Comparison of ENCODE assay signal across 7 mouse cellular contexts in the genomic region with DNA sequence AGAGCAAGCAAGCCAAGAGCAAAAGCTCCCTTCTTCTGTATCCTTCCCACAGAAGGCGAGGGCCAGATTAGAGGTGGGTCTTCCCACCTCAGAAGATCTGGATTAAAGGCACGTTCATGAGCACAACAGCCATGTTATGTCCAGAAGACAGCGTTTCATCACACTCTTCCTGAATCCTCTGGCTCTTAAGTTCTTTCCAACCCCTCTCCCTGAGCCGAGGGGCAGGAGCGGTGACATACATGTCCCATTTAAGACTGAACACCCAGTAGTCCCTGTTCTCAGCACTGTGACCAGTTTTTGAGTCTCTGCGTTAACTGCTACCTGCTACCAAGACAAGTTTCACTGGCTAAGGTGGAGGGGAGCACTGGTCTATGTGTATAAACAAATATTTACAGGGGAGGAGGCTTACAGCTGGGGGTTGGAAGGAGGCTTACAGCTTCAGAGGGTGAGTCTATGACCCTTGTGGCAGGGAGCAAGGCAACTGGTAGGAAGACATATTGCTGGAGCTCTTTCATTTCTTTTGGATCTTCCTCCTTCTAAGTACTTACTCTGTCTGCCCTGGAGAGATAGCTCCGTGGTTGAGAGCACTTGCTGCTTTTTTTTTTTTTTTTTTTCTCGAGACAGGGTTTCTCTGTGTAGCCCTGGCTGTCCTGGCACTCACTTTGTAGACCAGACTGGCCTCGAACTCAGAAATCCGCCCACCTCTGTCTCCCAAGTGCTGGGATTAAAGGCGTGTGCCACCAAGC. TPM values are rescaled to one million over a fixed set of nuclear protein-coding genes. Genes with fewer than 3 reads are reported as not detected.
DNase-seq lines count a peak whose midpoint lies in the region; ATAC-seq and TF ChIP-seq lines count a peak whose summit lies in the region.

A gene (minus strand): TSS at position 51 of the 746 bp plus-strand sequence.

- H3K4me3 ChIP-seq in lung, postnatal 0 days (ENCODE audit: low read depth, low read length) = no peak within 1 kb of the TSS
- no peak within 1 kb of the TSS for H3K4me3 ChIP-seq in heart, embryonic 10.5 days
- H3K4me3 ChIP-seq in limb, embryonic 14.5 days (replicated peaks; ENCODE audit: low read length) = no peak within 1 kb of the TSS

- no peak for DNase-seq in lung, postnatal 0 days (ENCODE audit: low spot score)
- no peak for DNase-seq in lung, postnatal 25 days (ENCODE audit: low spot score)
- DNase-seq in heart, embryonic 10.5 days (ENCODE audit: low spot score) = no peak
- DNase-seq in limb, embryonic 14.5 days (ENCODE audit: low spot score) = no peak
- no peak for DNase-seq in urinary bladder, postnatal 4 days (ENCODE audit: low spot score in 2 of 2)
- no peak for DNase-seq in right cerebral cortex, adult 18-20 months

- WGBS in lung, postnatal 0 days = 62% methylated on average over 11 of the region's 11 CpGs
- 71% methylated on average over 11 of the region's 11 CpGs for WGBS in heart, embryonic 10.5 days
- 76% methylated on average over 11 of the region's 11 CpGs for WGBS in limb, embryonic 14.5 days

- H3K36me3 ChIP-seq in lung, postnatal 0 days (ENCODE audit: insufficient read depth, low read length) = no peaks in the 10 kb centered on the region
- H3K36me3 ChIP-seq in heart, embryonic 10.5 days = no peaks in the 10 kb centered on the region
- H3K36me3 ChIP-seq in limb, embryonic 14.5 days (ENCODE audit: control insufficient read depth, insufficient read depth, low read length) = no peaks in the 10 kb centered on the region

- H3K4me2 ChIP-seq in lung, postnatal 0 days (replicated peaks; ENCODE audit: low read depth, low read length) = no peak within 1 kb of the TSS
- no peak within 1 kb of the TSS for H3K4me2 ChIP-seq in limb, embryonic 14.5 days (replicated peaks; ENCODE audit: low read depth, low read length, severe bottlenecking)

- TF ChIP-seq EP300 in lung, postnatal 0 days (IDR thresholded peaks at IDR 0.05) = no peak

- no peak for TF ChIP-seq CTCF in lung, postnatal 0 days (IDR thresholded peaks at IDR 0.05)

- no peaks in the 10 kb centered on the region for H3K27me3 ChIP-seq in lung, postnatal 0 days (replicated peaks; ENCODE audit: insufficient read depth, low read length)
- H3K27me3 ChIP-seq in heart, embryonic 10.5 days (ENCODE audit: insufficient read depth, poor library complexity, severe bottlenecking) = 0 out of 2 replicates have a peak, but pooled peaks cover 2% of the 10 kb centered on the region
- no peaks in the 10 kb centered on the region for H3K27me3 ChIP-seq in limb, embryonic 14.5 days (ENCODE audit: control insufficient read depth, insufficient read depth, low read length)

- H3K9me3 ChIP-seq in lung, postnatal 0 days (ENCODE audit: low read length) = no peaks in the 10 kb centered on the region
- H3K9me3 ChIP-seq in heart, embryonic 10.5 days = no peaks in the 10 kb centered on the region
- H3K9me3 ChIP-seq in limb, embryonic 14.5 days (ENCODE audit: control insufficient read depth, low read length) = no peaks in the 10 kb centered on the region

- no peaks in the 10 kb centered on the region for H3K4me1 ChIP-seq in lung, postnatal 0 days (ENCODE audit: insufficient read depth, low read depth, low read length)
- H3K4me1 ChIP-seq in heart, embryonic 10.5 days = no peaks in the 10 kb centered on the region
- H3K4me1 ChIP-seq in limb, embryonic 14.5 days (ENCODE audit: control insufficient read depth, insufficient read depth, low read length) = no peaks in the 10 kb centered on the region

- no peak within 1 kb of the TSS for H3K9ac ChIP-seq in lung, postnatal 0 days (replicated peaks; ENCODE audit: low read depth)
- no peak within 1 kb of the TSS for H3K9ac ChIP-seq in limb, embryonic 14.5 days (ENCODE audit: low read depth, low read length, severe bottlenecking)

- TF ChIP-seq POLR2A in limb, embryonic 14.5 days (IDR thresholded peaks at IDR 0.05; ENCODE audit: borderline replicate concordance, extremely low read depth, insufficient read depth, insufficient read length) = no peak

- ATAC-seq in lung, postnatal 0 days = no peak
- ATAC-seq in common myeloid progenitor, adult 5-6 weeks (replicated peaks; ENCODE audit: low read depth, poor library complexity, severe bottlenecking) = no peak
- no peak for ATAC-seq in limb, embryonic 14.5 days (ENCODE audit: low FRiP score, low read depth)

- H3K27ac ChIP-seq in lung, postnatal 0 days (ENCODE audit: low read length) = no peak within 1 kb of the TSS
- H3K27ac ChIP-seq in heart, embryonic 10.5 days = no peak within 1 kb of the TSS
- H3K27ac ChIP-seq in limb, embryonic 14.5 days (replicated peaks; ENCODE audit: low read depth, low read length) = no peak within 1 kb of the TSS

RNA-seq across cellular contexts. Expression of the gene that starts here (rescaled TPM):
- polyA plus RNA-seq in lung, postnatal 0 days (2015; fragmentation: Nextera tagmentation; extraction: Ambion mirVana) = 18.9 and 19.3 TPM in 2 replicates
- total RNA-seq in common myeloid progenitor, adult 5-6 weeks (2017) = 114 and 130 TPM in 2 replicates
- 12.3 and 13.1 TPM in 2 replicates for polyA plus RNA-seq in heart, embryonic 10.5 days (2016; fragmentation: Nextera tagmentation; extraction: Ambion mirVana)
- 31.8 and 36.8 TPM in 2 replicates for polyA plus RNA-seq in limb, embryonic 14.5 days (2012; rRNA removed)
- 14.7 and 15.4 TPM in 2 replicates for polyA plus RNA-seq in limb, embryonic 14.5 days (2014; fragmentation: Nextera tagmentation; extraction: Ambion mirVana)
